13 mouse cellular contexts compared by ENCODE assay signal in the genomic region with DNA sequence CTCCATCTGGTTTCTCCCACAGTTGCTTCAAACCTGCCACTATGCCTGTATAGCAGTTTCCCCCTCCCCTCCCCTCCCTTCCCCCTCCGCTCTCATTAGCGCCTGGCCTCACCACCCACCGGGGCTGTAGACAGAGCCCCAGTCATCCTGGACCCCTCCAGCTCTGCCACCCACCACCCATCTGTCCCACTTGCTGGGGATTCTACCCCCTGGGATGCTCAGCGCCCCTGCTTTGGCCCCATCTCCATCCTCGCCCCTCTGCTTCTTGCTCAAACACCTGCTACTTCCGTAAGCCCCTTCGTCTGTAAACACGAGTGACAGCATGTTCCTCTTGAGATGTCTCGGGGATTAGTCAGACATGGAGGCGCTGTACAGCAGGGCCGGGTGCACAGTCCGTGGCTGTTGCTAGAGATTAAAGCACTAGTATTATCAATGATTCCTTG.
DNase-seq lines count a peak whose midpoint lies in the region; ATAC-seq and TF ChIP-seq lines count a peak whose summit lies in the region.
"Had no signal": no experiment of that assay in that cellular context is flagged by ENCODE, and none has a peak within 500 bp of the region (broad histone marks: within the 10 kb centered on the region; RNA-seq: fewer than 3 reads in every experiment).

No protein-coding gene starts in this region.

- H3K27ac ChIP-seq in heart, embryonic 12.5 days (ENCODE audit: poor library complexity, severe bottlenecking), result no peak overlapping the region
- H3K27ac ChIP-seq in forebrain, embryonic 11.5 days (ENCODE audit: low read depth, low read length), result peak overlapping the region; percentile 86
- H3K27ac ChIP-seq in hindbrain, postnatal 0 days, result peak overlapping the region; percentile 77
- peak overlapping the region; percentile 54 for H3K27ac ChIP-seq in neural tube, embryonic 12.5 days

- H3K27me3 ChIP-seq in heart, embryonic 12.5 days (replicated peaks), result 0 out of 2 replicates have a peak, but pooled peaks cover under 1% of the 10 kb centered on the region
- H3K27me3 ChIP-seq in forebrain, embryonic 11.5 days (ENCODE audit: control insufficient read depth, insufficient read depth, low read length), result no peaks in the 10 kb centered on the region
- H3K27me3 ChIP-seq in hindbrain, postnatal 0 days (ENCODE audit: insufficient read depth, low read length), result no peaks in the 10 kb centered on the region
- no peaks in the 10 kb centered on the region for H3K27me3 ChIP-seq in neural tube, embryonic 12.5 days (replicated peaks)

- no peaks in the 10 kb centered on the region for H3K36me3 ChIP-seq in heart, embryonic 12.5 days
- no peaks in the 10 kb centered on the region for H3K36me3 ChIP-seq in forebrain, embryonic 11.5 days (ENCODE audit: control insufficient read depth, insufficient read depth, low read length)
- no peaks in the 10 kb centered on the region for H3K36me3 ChIP-seq in hindbrain, postnatal 0 days (ENCODE audit: insufficient read depth, low read length)
- no peaks in the 10 kb centered on the region for H3K36me3 ChIP-seq in neural tube, embryonic 12.5 days

- no peaks in the 10 kb centered on the region for H3K9me3 ChIP-seq in heart, embryonic 12.5 days (replicated peaks)
- H3K9me3 ChIP-seq in forebrain, embryonic 11.5 days (ENCODE audit: control insufficient read depth, low read length), result no peaks in the 10 kb centered on the region
- H3K9me3 ChIP-seq in hindbrain, postnatal 0 days (ENCODE audit: low read length), result no peaks in the 10 kb centered on the region
- H3K9me3 ChIP-seq in neural tube, embryonic 12.5 days, result no peaks in the 10 kb centered on the region

- DNase-seq in heart, postnatal 10 days, result no peak
- DNase-seq in forebrain, embryonic 11.5 days (ENCODE audit: low spot score), result peak; percentile 70
- DNase-seq in hindbrain, postnatal 0 days (ENCODE audit: low spot score), result peak; percentile 57
- DNase-seq in Muller cell, postnatal 12 days (ENCODE audit: inconsistent ontology term), result no peak
- DNase-seq in left cerebral cortex, postnatal 10 days (ENCODE audit: extremely low spot score in 1 of 2, low spot score in 2 of 2), result no peak
- DNase-seq in adrenal gland, postnatal 36 days, result no peak
- DNase-seq: adrenal gland, adult 8-10 months; cerebellum, adult 9-10 months; kidney, adult 18-20 months; lung, adult 18-20 months; thymus, postnatal 4 days had no signal

- peak overlapping the region; percentile 23 for H3K4me2 ChIP-seq in heart, embryonic 12.5 days
- H3K4me2 ChIP-seq in forebrain, embryonic 11.5 days (ENCODE audit: low read depth, low read length, severe bottlenecking), result peak overlapping the region; percentile 3; the same call in 1 of the 2 replicates
- no peak overlapping the region for H3K4me2 ChIP-seq in hindbrain, postnatal 0 days (ENCODE audit: low read depth, low read length)
- H3K4me2 ChIP-seq in neural tube, embryonic 12.5 days (replicated peaks), result 0 out of 2 replicates have a peak overlapping the region, but pooled peaks have one; percentile 2

- WGBS in heart, embryonic 12.5 days, result 24% methylated on average over 12 of the region's 12 CpGs
- WGBS in forebrain, embryonic 11.5 days, result 14% methylated on average over 12 of the region's 12 CpGs
- WGBS in hindbrain, postnatal 0 days, result 19% methylated on average over 12 of the region's 12 CpGs
- WGBS in neural tube, embryonic 12.5 days, result 21% methylated on average over 12 of the region's 12 CpGs

- peaks cover 9% of the 10 kb centered on the region for H3K4me1 ChIP-seq in heart, embryonic 12.5 days (replicated peaks)
- H3K4me1 ChIP-seq in forebrain, embryonic 11.5 days (replicated peaks; ENCODE audit: control insufficient read depth, insufficient read depth, low read length), result peaks cover 16% of the 10 kb centered on the region
- peaks cover 6% of the 10 kb centered on the region; the same call in 1 of the 2 replicates for H3K4me1 ChIP-seq in hindbrain, postnatal 0 days (ENCODE audit: insufficient read depth, low read length)
- peaks cover 18% of the 10 kb centered on the region for H3K4me1 ChIP-seq in neural tube, embryonic 12.5 days

- no peak overlapping the region for H3K4me3 ChIP-seq in heart, embryonic 12.5 days
- no peak overlapping the region for H3K4me3 ChIP-seq in forebrain, embryonic 11.5 days (ENCODE audit: low read depth, low read length)
- H3K4me3 ChIP-seq in hindbrain, postnatal 0 days (ENCODE audit: low read length), result no peak overlapping the region
- H3K4me3 ChIP-seq in neural tube, embryonic 12.5 days, result no peak overlapping the region

- intact Hi-C loops in heart, postnatal 10 days (cut with DNase I), result no loop called here
- intact Hi-C loops in left cerebral cortex, postnatal 10 days (cut with DNase I), result no loop called here

- TF ChIP-seq CTCF in hindbrain, postnatal 0 days (IDR thresholded peaks at IDR 0.05; ENCODE audit: low read depth), result no peak

- no peak for ATAC-seq in heart, embryonic 12.5 days (ENCODE audit: insufficient number of reproducible peaks, low FRiP score)
- peak; percentile 80 for ATAC-seq in forebrain, embryonic 11.5 days (replicated peaks; ENCODE audit: low FRiP score)
- ATAC-seq in hindbrain, postnatal 0 days, result peak; percentile 53
- ATAC-seq in neural tube, embryonic 12.5 days (ENCODE audit: low FRiP score, low read depth), result peak; percentile 74

- no peak overlapping the region for H3K9ac ChIP-seq in heart, embryonic 12.5 days
- peak overlapping the region; percentile 23 for H3K9ac ChIP-seq in forebrain, embryonic 11.5 days (ENCODE audit: low read length)
- H3K9ac ChIP-seq in hindbrain, postnatal 0 days (replicated peaks; ENCODE audit: low read length), result 0 out of 2 replicates have a peak overlapping the region, but pooled peaks have one; percentile 13
- no peak overlapping the region for H3K9ac ChIP-seq in neural tube, embryonic 12.5 days

Comparison
In these comparisons a context has a peak if more than half of its experiments do, and no peak if none do; other contexts are left out.
1. H3K9ac ChIP-seq: peak in forebrain, embryonic 11.5 days (single experiment) and hindbrain, postnatal 0 days (single experiment); none in heart, embryonic 12.5 days (single experiment) and neural tube, embryonic 12.5 days (single experiment).
2. DNase-seq: peak in forebrain, embryonic 11.5 days (single experiment) and hindbrain, postnatal 0 days (single experiment); none in heart, postnatal 10 days (0 of 2), Muller cell, postnatal 12 days (single experiment), left cerebral cortex, postnatal 10 days (0 of 2) and adrenal gland, postnatal 36 days (0 of 2).